ENCODE assay signal across 20 mouse cellular contexts in genomic region chr6:23014988-23015613, GRCm38 (mm10).
DNase-seq lines count a peak whose midpoint lies in the region; ATAC-seq lines count a peak whose summit lies in the region.
"Had no signal": no experiment of that assay in that cellular context is flagged by ENCODE, and none has a peak within 500 bp of the region (broad histone marks: within the 10 kb centered on the region; RNA-seq: fewer than 3 reads in every experiment).

No protein-coding gene starts in this region.

- peak; percentile 67; the same call in 1 of the 2 replicates for ATAC-seq in forebrain, embryonic 12.5 days (ENCODE audit: low FRiP score)
- ATAC-seq in forebrain, embryonic 16.5 days: no peak
- peak; percentile 75 for ATAC-seq in hindbrain, embryonic 13.5 days (ENCODE audit: low FRiP score)
- no peak for ATAC-seq in hindbrain, embryonic 11.5 days (ENCODE audit: low FRiP score)
- ATAC-seq in neural tube, embryonic 12.5 days (ENCODE audit: low FRiP score, low read depth): peak; percentile 53; the same call in 1 of the 2 replicates
- ATAC-seq: CD4-positive, CD25-positive, alpha-beta regulatory T cell, adult 4 months; intestine, embryonic 16.5 days had no signal

- H3K27ac ChIP-seq in forebrain, embryonic 12.5 days: peak overlapping the region; percentile 20; the same call in 1 of the 2 replicates
- H3K27ac ChIP-seq in forebrain, embryonic 16.5 days (ENCODE audit: low read length): no peak overlapping the region
- no peak overlapping the region for H3K27ac ChIP-seq in hindbrain, embryonic 13.5 days
- no peak overlapping the region for H3K27ac ChIP-seq in hindbrain, embryonic 11.5 days (ENCODE audit: low read depth, low read length)
- H3K27ac ChIP-seq in neural tube, embryonic 12.5 days: no peak overlapping the region
- H3K27ac ChIP-seq: embryonic facial prominence, embryonic 13.5 days; heart, embryonic 10.5 days; heart, embryonic 15.5 days had no signal

- H3K9me3 ChIP-seq in forebrain, embryonic 12.5 days: no peaks in the 10 kb centered on the region
- no peaks in the 10 kb centered on the region for H3K9me3 ChIP-seq in forebrain, embryonic 16.5 days (ENCODE audit: control insufficient read depth, low read length)
- H3K9me3 ChIP-seq in hindbrain, embryonic 13.5 days: no peaks in the 10 kb centered on the region
- no peaks in the 10 kb centered on the region for H3K9me3 ChIP-seq in hindbrain, embryonic 11.5 days (ENCODE audit: control insufficient read depth, low read length)
- H3K9me3 ChIP-seq in neural tube, embryonic 12.5 days: no peaks in the 10 kb centered on the region
- H3K9me3 ChIP-seq: embryonic facial prominence, embryonic 13.5 days; G1E; heart, embryonic 10.5 days; heart, embryonic 15.5 days had no signal

- H3K9ac ChIP-seq in forebrain, embryonic 12.5 days: no peak overlapping the region
- H3K9ac ChIP-seq in forebrain, embryonic 16.5 days (replicated peaks; ENCODE audit: low read depth, low read length): no peak overlapping the region
- H3K9ac ChIP-seq in hindbrain, embryonic 13.5 days: no peak overlapping the region
- H3K9ac ChIP-seq in hindbrain, embryonic 11.5 days (ENCODE audit: low read depth, low read length): no peak overlapping the region
- no peak overlapping the region for H3K9ac ChIP-seq in neural tube, embryonic 12.5 days
- H3K9ac ChIP-seq: embryonic facial prominence, embryonic 13.5 days; heart, embryonic 15.5 days had no signal

- no peaks in the 10 kb centered on the region for H3K4me1 ChIP-seq in forebrain, embryonic 12.5 days
- no peaks in the 10 kb centered on the region for H3K4me1 ChIP-seq in forebrain, embryonic 16.5 days (replicated peaks; ENCODE audit: control insufficient read depth, insufficient read depth, low read length)
- no peaks in the 10 kb centered on the region for H3K4me1 ChIP-seq in hindbrain, embryonic 13.5 days (replicated peaks)
- no peaks in the 10 kb centered on the region for H3K4me1 ChIP-seq in hindbrain, embryonic 11.5 days (replicated peaks; ENCODE audit: control insufficient read depth, insufficient read depth, low read length)
- H3K4me1 ChIP-seq in neural tube, embryonic 12.5 days: no peaks in the 10 kb centered on the region
- H3K4me1 ChIP-seq: embryonic facial prominence, embryonic 13.5 days; heart, embryonic 10.5 days; heart, embryonic 15.5 days had no signal

- no peak for DNase-seq in hindbrain, embryonic 11.5 days (ENCODE audit: low spot score)
- no peak for DNase-seq in neural tube, embryonic 10.5 days (ENCODE audit: extremely low spot score, low spot score)
- peak; percentile 67 for DNase-seq in retina, postnatal 1 day
- DNase-seq in frontal cortex, postnatal 14 days (ENCODE audit: low spot score in 2 of 2): no peak
- DNase-seq: adrenal gland, postnatal 25 days; B cell, adult 2 months; cerebellum, adult 2 months; cerebellum, postnatal 10 days; gastrocnemius, postnatal 36 days; kidney, adult 2 months had no signal

- WGBS in forebrain, embryonic 12.5 days: 49% methylated on average over 4 of the region's 4 CpGs
- 37% methylated on average over 4 of the region's 4 CpGs for WGBS in forebrain, embryonic 16.5 days
- WGBS in hindbrain, embryonic 13.5 days: 70% methylated on average over 4 of the region's 4 CpGs
- 85% methylated on average over 4 of the region's 4 CpGs for whole genome bisulfite sequencing in hindbrain, embryonic 11.5 days
- 62% methylated on average over 4 of the region's 4 CpGs for WGBS in neural tube, embryonic 12.5 days

- no peak overlapping the region for H3K4me2 ChIP-seq in forebrain, embryonic 12.5 days
- no peak overlapping the region for H3K4me2 ChIP-seq in forebrain, embryonic 16.5 days (ENCODE audit: low read length)
- no peak overlapping the region for H3K4me2 ChIP-seq in hindbrain, embryonic 13.5 days
- H3K4me2 ChIP-seq in hindbrain, embryonic 11.5 days (replicated peaks; ENCODE audit: low read depth, low read length): no peak overlapping the region
- H3K4me2 ChIP-seq in neural tube, embryonic 12.5 days (replicated peaks): no peak overlapping the region
- H3K4me2 ChIP-seq: embryonic facial prominence, embryonic 13.5 days; heart, embryonic 15.5 days had no signal

- no peaks in the 10 kb centered on the region for H3K27me3 ChIP-seq in forebrain, embryonic 12.5 days
- no peaks in the 10 kb centered on the region for H3K27me3 ChIP-seq in forebrain, embryonic 16.5 days (replicated peaks; ENCODE audit: control insufficient read depth, insufficient read depth, low read length)
- H3K27me3 ChIP-seq in hindbrain, embryonic 13.5 days: no peaks in the 10 kb centered on the region
- H3K27me3 ChIP-seq in hindbrain, embryonic 11.5 days (ENCODE audit: control insufficient read depth, insufficient read depth, low read length): no peaks in the 10 kb centered on the region
- no peaks in the 10 kb centered on the region for H3K27me3 ChIP-seq in neural tube, embryonic 12.5 days (replicated peaks)
- H3K27me3 ChIP-seq: embryonic facial prominence, embryonic 13.5 days; heart, embryonic 15.5 days had no signal

- peaks cover 21% of the 10 kb centered on the region for H3K36me3 ChIP-seq in forebrain, embryonic 12.5 days (replicated peaks)
- peaks cover 13% of the 10 kb centered on the region for H3K36me3 ChIP-seq in forebrain, embryonic 16.5 days (ENCODE audit: control insufficient read depth, insufficient read depth)
- H3K36me3 ChIP-seq in hindbrain, embryonic 13.5 days: peaks cover 9% of the 10 kb centered on the region; the same call in 1 of the 2 replicates
- no peaks in the 10 kb centered on the region for H3K36me3 ChIP-seq in hindbrain, embryonic 11.5 days (ENCODE audit: control insufficient read depth, insufficient read depth, low read length)
- no peaks in the 10 kb centered on the region; the same call in 1 of the 2 replicates for H3K36me3 ChIP-seq in neural tube, embryonic 12.5 days
- H3K36me3 ChIP-seq: embryonic facial prominence, embryonic 13.5 days; G1E; heart, embryonic 10.5 days; heart, embryonic 15.5 days had no signal

- no peak overlapping the region for H3K4me3 ChIP-seq in forebrain, embryonic 12.5 days (replicated peaks)
- H3K4me3 ChIP-seq in forebrain, embryonic 16.5 days (replicated peaks; ENCODE audit: low read length): no peak overlapping the region
- no peak overlapping the region for H3K4me3 ChIP-seq in hindbrain, embryonic 13.5 days
- no peak overlapping the region for H3K4me3 ChIP-seq in hindbrain, embryonic 11.5 days (ENCODE audit: low read depth, low read length)
- H3K4me3 ChIP-seq in neural tube, embryonic 12.5 days: no peak overlapping the region
- H3K4me3 ChIP-seq: embryonic facial prominence, embryonic 13.5 days; heart, embryonic 10.5 days; heart, embryonic 15.5 days had no signal

Comparison
In these comparisons a context has a peak if more than half of its experiments do, and no peak if none do; other contexts are left out.
1. ATAC-seq: peak in forebrain, embryonic 12.5 days (single experiment), hindbrain, embryonic 13.5 days (single experiment) and neural tube, embryonic 12.5 days (single experiment); none in forebrain, embryonic 16.5 days (single experiment) and hindbrain, embryonic 11.5 days (single experiment).